Mouse (Mus musculus) stomach, embryonic 15.5 days (tissue): Measurements from ENCODE around the gene Cnih4. TPM values are rescaled to one million over a fixed set of nuclear protein-coding genes. Genes with fewer than 3 reads are reported as not detected.

ENCODE experiments used
- ATAC-seq: fragments of 200-750 bp; cut with Nextera tagmentation; 2 replicates; pipeline ENCODE4 v1.8.0; 2017; ENCODE audit warnings: low read depth, moderate number of reproducible peaks, moderate TSS enrichment; ENCODE audit not compliant: insufficient read depth, low FRiP score
- H3K27ac ChIP-seq: fragments of 300-500 bp; sonication (generic); 2 replicates; pipeline ENCODE4 v1.5.1; 2015; ENCODE audit warnings: mild to moderate bottlenecking, inconsistent platforms
- H3K27me3 ChIP-seq: fragments of 300-500 bp; sonication (generic); replicated peaks from 2 replicates; pipeline ENCODE4 v1.6.1; 2015; ENCODE audit warnings: inconsistent platforms
- H3K36me3 ChIP-seq: fragments of 300-500 bp; sonication (generic); 2 replicates; pipeline ENCODE4 v1.6.1; 2015; ENCODE audit warnings: inconsistent platforms
- H3K4me1 ChIP-seq: fragments of 300-500 bp; sonication (generic); 2 replicates; pipeline ENCODE4 v1.6.1; 2015; ENCODE audit warnings: inconsistent platforms
- H3K4me2 ChIP-seq: fragments of 300-500 bp; sonication (generic); 2 replicates; pipeline ENCODE4 v1.6.1; 2015; ENCODE audit warnings: mild to moderate bottlenecking, inconsistent platforms
- H3K4me3 ChIP-seq: fragments of 300-500 bp; sonication (generic); replicated peaks from 2 replicates; pipeline ENCODE4 v1.5.1; 2015; ENCODE audit warnings: inconsistent platforms
- H3K9ac ChIP-seq: fragments of 300-500 bp; sonication (generic); 2 replicates; pipeline ENCODE4 v1.6.1; 2015; ENCODE audit warnings: inconsistent platforms
- H3K9me3 ChIP-seq: fragments of 300-500 bp; sonication (generic); 2 replicates; pipeline ENCODE4 v1.6.1; 2016; ENCODE audit warnings: inconsistent platforms
- WGBS: fragments of 180-500 bp; shearing (Covaris S2); methylation state at CpG from one replicate; pipeline ENCODE4 v1.1.7; 2015; 5-methylcytosine and 5-hydroxymethylcytosine counted together
- polyA plus RNA-seq: library from polyadenylated mRNA; unstranded; fragments of >200 nt; fragmentation: Nextera tagmentation; extraction: Ambion mirVana; gene quantifications from 2 replicates; pipeline ENCODE4 v1.2.1, GENCODE M21; 2015

Cnih4 gene
- polyA plus RNA-seq, 1 experiment from 2014 or later = 125 TPM

DNA sequence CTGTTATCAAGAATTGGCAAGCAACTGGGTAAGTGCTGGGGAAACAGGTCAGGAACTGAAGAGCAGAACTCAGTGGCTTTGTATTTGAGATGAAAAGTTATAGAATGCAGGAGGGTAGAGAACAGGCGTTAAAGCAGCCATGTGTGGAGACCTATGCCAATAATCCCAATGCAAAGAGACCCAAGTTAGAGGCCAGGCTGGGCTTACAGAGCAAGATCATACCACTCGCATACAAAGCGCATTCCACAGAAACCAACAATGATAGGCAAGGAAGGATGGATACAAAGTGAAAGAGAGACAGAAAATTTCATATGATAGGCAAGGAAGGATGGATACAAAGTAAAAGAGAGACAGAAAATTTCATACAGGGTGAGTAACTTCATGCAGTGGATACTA, 5.9 kb downstream of the Cnih4 start:
- Histone ChIP-seq H3K9me3 (no peaks in the 10 kb centered on the region), H3K4me3 (peak overlapping the region; percentile 87; the same call in 1 of the 2 replicates), H3K4me2 (no peak overlapping the region), H3K4me1 (peaks cover 3% of the 10 kb centered on the region; the same call in 1 of the 2 replicates), H3K27ac (no peak overlapping the region), H3K9ac (no peak overlapping the region), H3K27me3 (no peaks in the 10 kb centered on the region), H3K36me3 (0 out of 2 replicates have a peak, but pooled peaks cover 3% of the 10 kb centered on the region)
- no peak for ATAC-seq
- 68% methylated on average over 3 of the region's 3 CpGs for WGBS

GRCm38 (mm10) chr1:181150827-181151534, 6.5 kb downstream of the Cnih4 start:
- H3K4me2 ChIP-seq = peak overlapping the region; percentile 63
- peak; percentile 85 for ATAC-seq
- peak overlapping the region; percentile 87 for H3K4me3 ChIP-seq
- H3K27ac ChIP-seq = peak overlapping the region; percentile 84
- no peaks in the 10 kb centered on the region for H3K9me3 ChIP-seq
- H3K4me1 ChIP-seq = 0 out of 2 replicates have a peak, but pooled peaks cover under 1% of the 10 kb centered on the region
- WGBS = under 1% methylated on average over 55 of the region's 59 CpGs
- H3K9ac ChIP-seq = peak overlapping the region; percentile 82
- H3K27me3 ChIP-seq = no peaks in the 10 kb centered on the region
- H3K36me3 ChIP-seq = 0 out of 2 replicates have a peak, but pooled peaks cover 4% of the 10 kb centered on the region

DNA sequence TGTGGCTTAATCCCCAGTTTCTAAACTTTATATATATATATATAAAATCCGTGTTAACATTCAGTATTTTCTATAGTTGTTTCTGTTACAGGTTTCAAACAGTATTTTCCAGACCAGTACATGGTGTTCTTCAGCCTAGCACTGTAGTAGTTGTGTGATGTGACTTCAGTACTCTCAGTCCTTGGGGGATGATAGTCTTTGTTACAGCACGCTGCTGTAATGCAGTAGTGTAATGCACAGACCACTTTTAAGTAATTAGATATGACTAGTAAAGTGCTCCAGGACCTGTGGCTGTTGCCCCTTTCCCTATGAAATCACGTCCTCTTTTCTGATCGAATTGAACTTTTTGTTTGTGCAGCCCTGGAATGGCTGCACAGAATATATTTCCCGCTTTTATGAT, 7.0 kb downstream of the Cnih4 start:
- H3K4me2 ChIP-seq = peak overlapping the region; percentile 63
- WGBS = 31% methylated on average over 5 of the region's 5 CpGs
- H3K27ac ChIP-seq = no peak overlapping the region
- H3K4me3 ChIP-seq = peak overlapping the region; percentile 87
- H3K9me3 ChIP-seq = no peaks in the 10 kb centered on the region
- no peak for ATAC-seq
- no peaks in the 10 kb centered on the region for H3K4me1 ChIP-seq
- peak overlapping the region; percentile 82 for H3K9ac ChIP-seq
- no peaks in the 10 kb centered on the region for H3K27me3 ChIP-seq
- 0 out of 2 replicates have a peak, but pooled peaks cover 4% of the 10 kb centered on the region for H3K36me3 ChIP-seq

DNA sequence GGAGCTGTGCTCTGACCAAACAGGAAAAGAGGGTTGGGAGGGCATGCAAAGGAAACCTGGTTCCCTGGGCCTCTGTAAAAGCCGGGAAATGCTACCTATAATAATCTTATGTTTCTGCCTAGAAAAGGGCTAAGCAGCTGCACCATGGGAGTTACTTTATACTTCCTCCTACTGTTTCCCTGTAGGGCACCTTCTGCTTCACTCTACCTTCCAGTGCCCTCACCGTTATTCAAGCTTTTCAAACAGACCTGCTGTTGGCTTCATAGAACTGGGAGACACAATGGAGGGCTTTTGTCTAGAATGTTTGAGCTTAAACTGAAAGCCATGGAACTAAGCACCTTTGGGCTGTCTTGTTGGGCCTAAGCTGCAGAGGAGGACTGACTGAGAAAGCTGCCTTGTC, 23.3 kb downstream of the Cnih4 start:
- Histone ChIP-seq H3K27ac (no peak overlapping the region), H3K4me3 (no peak overlapping the region), H3K36me3 (peaks cover 35% of the 10 kb centered on the region), H3K4me1 (no peaks in the 10 kb centered on the region), H3K27me3 (no peaks in the 10 kb centered on the region), H3K4me2 (no peak overlapping the region), H3K9me3 (no peaks in the 10 kb centered on the region), H3K9ac (no peak overlapping the region)
- no peak for ATAC-seq
- WGBS = 76% methylated on average over 2 of the region's 2 CpGs

- Histone ChIP-seq H3K9ac (no peak overlapping the region), H3K27ac (no peak overlapping the region), H3K9me3 (no peaks in the 10 kb centered on the region), H3K27me3 (no peaks in the 10 kb centered on the region), H3K4me3 (no peak overlapping the region), H3K4me1 (no peaks in the 10 kb centered on the region), H3K36me3 (peaks cover 35% of the 10 kb centered on the region), H3K4me2 (no peak overlapping the region)
- no peak for ATAC-seq
- 65% methylated on average over 3 of the region's 3 CpGs for WGBS
Observed at GRCm38 (mm10) chr1:181168377-181168776, 23.9 kb downstream of the Cnih4 start.

DNA sequence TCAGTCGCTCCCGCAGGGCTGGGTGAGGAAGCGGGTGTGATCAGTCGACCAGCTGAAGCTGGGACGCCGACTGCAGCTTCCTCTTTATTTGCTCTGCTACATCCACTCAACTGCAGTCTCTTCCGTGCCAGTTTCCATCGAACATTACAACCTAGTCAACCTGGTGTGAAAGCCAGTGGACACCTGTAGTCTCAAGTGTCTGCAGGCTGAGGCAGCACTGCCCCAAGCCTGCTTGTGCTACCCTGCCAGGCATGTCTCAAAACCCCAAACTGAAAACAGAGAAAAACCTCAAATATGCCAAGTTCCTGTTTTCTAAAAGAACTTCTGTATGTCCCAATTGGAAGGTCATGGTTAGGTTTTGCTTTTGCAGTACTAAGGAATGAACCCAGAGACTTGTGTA, 25.7 kb downstream of the Cnih4 start:
- no peak overlapping the region for H3K27ac ChIP-seq
- ATAC-seq = no peak
- H3K4me1 ChIP-seq = no peaks in the 10 kb centered on the region
- no peak overlapping the region for H3K9ac ChIP-seq
- peaks cover 27% of the 10 kb centered on the region for H3K36me3 ChIP-seq
- H3K9me3 ChIP-seq = no peaks in the 10 kb centered on the region
- no peak overlapping the region for H3K4me2 ChIP-seq
- H3K27me3 ChIP-seq = no peaks in the 10 kb centered on the region
- WGBS = 72% methylated on average over 8 of the region's 8 CpGs
- H3K4me3 ChIP-seq = no peak overlapping the region

DNA sequence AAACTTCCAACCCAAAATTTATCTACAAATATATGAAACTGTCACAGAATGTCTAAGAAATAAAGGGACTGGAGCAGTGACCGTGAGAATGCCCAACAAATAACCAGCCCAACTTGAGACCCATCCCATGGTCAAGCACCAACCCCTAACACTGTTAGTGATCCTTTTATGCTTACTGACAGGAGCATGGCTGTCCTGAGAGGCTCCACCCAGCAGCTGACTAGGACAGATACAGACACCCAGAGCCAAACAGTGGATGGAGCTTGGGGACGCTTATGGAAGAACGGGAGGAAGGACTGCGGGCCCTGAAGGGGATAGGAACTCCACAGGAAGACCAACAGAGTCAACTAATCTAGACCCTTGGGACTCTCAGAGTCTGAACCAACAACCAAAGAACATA, 44.4 kb downstream of the Cnih4 start:
- peaks cover 54% of the 10 kb centered on the region for H3K36me3 ChIP-seq
- no peaks in the 10 kb centered on the region for H3K4me1 ChIP-seq
- WGBS = 85% methylated on average over 4 of the region's 4 CpGs
- no peak overlapping the region for H3K9ac ChIP-seq
- H3K4me3 ChIP-seq = no peak overlapping the region
- ATAC-seq = no peak
- no peaks in the 10 kb centered on the region for H3K9me3 ChIP-seq
- no peak overlapping the region for H3K4me2 ChIP-seq
- no peak overlapping the region for H3K27ac ChIP-seq
- H3K27me3 ChIP-seq = no peaks in the 10 kb centered on the region

- Histone ChIP-seq H3K4me2 (no peak overlapping the region), H3K27me3 (no peaks in the 10 kb centered on the region), H3K9ac (no peak overlapping the region), H3K4me3 (no peak overlapping the region), H3K4me1 (no peaks in the 10 kb centered on the region), H3K36me3 (peaks cover 54% of the 10 kb centered on the region), H3K27ac (no peak overlapping the region), H3K9me3 (no peaks in the 10 kb centered on the region)
- 91% methylated on average over 4 of the region's 4 CpGs for WGBS
- ATAC-seq = no peak
Observed at GRCm38 (mm10) chr1:181199446-181199845, 55.0 kb downstream of the Cnih4 start.

DNA sequence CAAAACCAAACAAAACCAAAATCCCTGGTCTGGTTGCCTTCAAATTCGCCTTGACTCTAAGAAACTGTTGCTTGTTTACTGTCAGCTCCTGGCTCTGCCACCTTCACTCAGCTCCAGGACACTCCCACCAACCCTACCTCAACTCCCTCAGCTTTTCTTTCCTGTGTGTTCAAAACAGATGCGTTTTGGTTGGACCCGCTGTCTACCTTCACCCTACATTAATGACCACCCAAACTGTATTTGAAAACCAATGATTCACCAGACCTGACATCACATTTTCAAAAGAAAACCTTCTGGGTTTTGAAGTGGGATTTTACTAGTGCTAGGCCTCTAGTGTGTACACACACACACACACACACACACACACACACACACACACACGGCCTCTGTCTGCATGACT, 65.7 kb downstream of the Cnih4 start:
- peak overlapping the region; percentile 12; the same call in 1 of the 2 replicates for H3K9ac ChIP-seq
- H3K27ac ChIP-seq = peak overlapping the region; percentile 91; the same call in 1 of the 2 replicates
- H3K4me1 ChIP-seq = peaks cover 16% of the 10 kb centered on the region; the same call in 1 of the 2 replicates
- no peaks in the 10 kb centered on the region for H3K9me3 ChIP-seq
- H3K36me3 ChIP-seq = peaks cover 5% of the 10 kb centered on the region; the same call in 1 of the 2 replicates
- peak overlapping the region; percentile 96 for H3K4me3 ChIP-seq
- 12% methylated on average over 4 of the region's 4 CpGs for WGBS
- H3K4me2 ChIP-seq = peak overlapping the region; percentile 81
- no peaks in the 10 kb centered on the region for H3K27me3 ChIP-seq
- ATAC-seq = no peak

- peak overlapping the region; percentile 91 for H3K27ac ChIP-seq
- H3K4me2 ChIP-seq = peak overlapping the region; percentile 81
- under 1% methylated on average over 53 of the region's 56 CpGs for WGBS
- peak overlapping the region; percentile 96 for H3K4me3 ChIP-seq
- peak overlapping the region; percentile 97 for H3K9ac ChIP-seq
- no peaks in the 10 kb centered on the region for H3K9me3 ChIP-seq
- H3K4me1 ChIP-seq = peaks cover 16% of the 10 kb centered on the region; the same call in 1 of the 2 replicates
- no peaks in the 10 kb centered on the region for H3K27me3 ChIP-seq
- ATAC-seq = 0 out of 2 replicates have a peak, but pooled peaks have one; percentile 3
- H3K36me3 ChIP-seq = peaks cover 5% of the 10 kb centered on the region; the same call in 1 of the 2 replicates
Observed at GRCm38 (mm10) chr1:181210601-181211402, 66.3 kb downstream of the Cnih4 start.

DNA sequence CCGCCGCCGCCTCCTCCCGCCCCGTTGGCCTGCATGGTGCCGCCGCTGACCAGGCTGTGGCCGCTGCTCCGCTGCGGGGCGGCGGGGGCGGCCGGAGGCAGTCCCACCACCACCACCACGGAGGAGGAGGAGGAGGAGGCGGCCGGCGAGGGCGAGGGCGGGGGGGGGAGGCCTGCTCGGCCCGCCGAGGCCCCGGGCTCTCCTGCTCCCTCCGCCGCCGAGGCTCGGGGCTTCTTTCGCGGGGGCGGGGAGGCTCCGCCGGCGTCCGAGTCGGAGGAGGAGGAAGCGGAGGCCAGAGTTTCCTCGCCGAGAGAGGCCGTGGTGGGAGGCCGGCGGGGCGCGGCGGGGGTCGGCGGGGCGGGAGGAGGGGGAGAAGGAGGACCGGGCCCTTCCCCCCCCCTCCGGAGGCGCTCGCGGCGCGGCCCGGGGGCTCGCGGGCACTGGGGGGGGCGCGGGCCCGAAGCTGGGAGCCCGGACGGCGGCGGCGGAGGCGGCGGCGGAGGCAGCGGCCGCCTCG, 67.0 kb downstream of the Cnih4 start:
- H3K4me3 ChIP-seq = peak overlapping the region; percentile 96
- no peaks in the 10 kb centered on the region for H3K27me3 ChIP-seq
- 0% methylated on average over 25 of the region's 72 CpGs for WGBS
- no peaks in the 10 kb centered on the region for H3K9me3 ChIP-seq
- peak overlapping the region; percentile 91 for H3K27ac ChIP-seq
- peaks cover 16% of the 10 kb centered on the region; the same call in 1 of the 2 replicates for H3K4me1 ChIP-seq
- peak overlapping the region; percentile 81 for H3K4me2 ChIP-seq
- ATAC-seq = peak; percentile 15; the same call in 1 of the 2 replicates
- peaks cover 5% of the 10 kb centered on the region; the same call in 1 of the 2 replicates for H3K36me3 ChIP-seq
- peak overlapping the region; percentile 97 for H3K9ac ChIP-seq
